Mouse (Mus musculus): ENCODE measurements around the gene Lrrc7.

GRCm38 (mm10) chr3:158076685-158077379, 485.2 kb downstream of the Lrrc7 start:
- TF ChIP-seq POLR2A (IDR thresholded peaks at IDR 0.05; ENCODE audit: low read depth, low read length) (no peak), CTCF (IDR thresholded peaks at IDR 0.05; ENCODE audit: extremely low read depth, insufficient read length, insufficient replicate concordance, low read depth, low read length) (no peak)
